9 mouse cellular contexts compared by ENCODE assay signal in the genomic region with DNA sequence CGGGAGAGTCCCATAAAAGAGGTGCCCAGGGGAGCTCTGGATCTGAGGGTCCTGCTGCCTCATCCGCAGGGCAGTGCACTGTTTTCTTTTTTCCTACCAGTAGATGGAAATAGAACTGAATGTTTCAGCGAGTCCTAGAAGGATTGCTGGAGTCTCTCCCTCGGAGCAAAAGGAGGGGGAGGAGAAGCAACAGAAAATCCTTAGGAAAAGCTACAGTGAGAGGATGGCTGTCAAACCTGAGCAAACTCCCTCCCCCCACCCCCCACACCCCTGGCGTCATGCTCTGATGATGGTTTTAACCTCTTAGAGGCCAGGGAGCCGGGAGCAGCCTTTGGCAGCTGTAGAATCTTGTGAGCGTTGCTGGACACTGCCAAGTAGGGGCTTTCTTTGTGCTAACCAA.
A peak's percentile ranks its signal among the peaks of the same experiment; 100 is the strongest.
DNase-seq lines count a peak whose midpoint lies in the region; ATAC-seq and TF ChIP-seq lines count a peak whose summit lies in the region.
"Had no signal": no experiment of that assay in that cellular context is flagged by ENCODE, and none has a peak within 500 bp of the region (broad histone marks: within the 10 kb centered on the region; RNA-seq: fewer than 3 reads in every experiment).

No protein-coding gene starts in this region.

- no peaks in the 10 kb centered on the region for H3K36me3 ChIP-seq in kidney, embryonic 16.5 days (ENCODE audit: insufficient read depth, low read length)
- no peaks in the 10 kb centered on the region for H3K36me3 ChIP-seq in heart, embryonic 16.5 days (ENCODE audit: control insufficient read depth, insufficient read depth)
- H3K36me3 ChIP-seq in midbrain, postnatal 0 days (ENCODE audit: insufficient read depth, low read length), result no peaks in the 10 kb centered on the region
- H3K36me3 ChIP-seq: embryonic facial prominence, embryonic 15.5 days had no signal

- WGBS in kidney, embryonic 16.5 days, result 14% methylated on average over 7 of the region's 7 CpGs
- WGBS in heart, embryonic 16.5 days, result 19% methylated on average over 7 of the region's 7 CpGs
- WGBS in midbrain, postnatal 0 days, result 7% methylated on average over 7 of the region's 7 CpGs

- no peaks in the 10 kb centered on the region for H3K9me3 ChIP-seq in kidney, embryonic 16.5 days (ENCODE audit: low read length)
- H3K9me3 ChIP-seq in heart, embryonic 16.5 days (replicated peaks; ENCODE audit: control insufficient read depth, low read length), result no peaks in the 10 kb centered on the region
- H3K9me3 ChIP-seq in midbrain, postnatal 0 days (ENCODE audit: low read length), result no peaks in the 10 kb centered on the region
- H3K9me3 ChIP-seq: embryonic facial prominence, embryonic 15.5 days had no signal

- peak; percentile 70 for TF ChIP-seq CTCF in midbrain, postnatal 0 days (IDR thresholded peaks at IDR 0.05)

- peak; percentile 65 for ATAC-seq in kidney, embryonic 16.5 days (ENCODE audit: low FRiP score, low TSS enrichment)
- ATAC-seq in heart, embryonic 16.5 days (replicated peaks; ENCODE audit: extremely low read depth, insufficient read depth, low FRiP score), result 0 out of 2 replicates have a peak, but pooled peaks have one; percentile 10
- ATAC-seq in midbrain, postnatal 0 days (ENCODE audit: low FRiP score), result peak; percentile 88
- ATAC-seq in megakaryocyte-erythroid progenitor cell, adult 5-6 weeks (replicated peaks; ENCODE audit: low FRiP score, low TSS enrichment, poor library complexity, severe bottlenecking), result no peak

- H3K4me1 ChIP-seq in kidney, embryonic 16.5 days (ENCODE audit: insufficient read depth, low read length), result 0 out of 2 replicates have a peak, but pooled peaks cover 10% of the 10 kb centered on the region
- peaks cover 25% of the 10 kb centered on the region for H3K4me1 ChIP-seq in heart, embryonic 16.5 days (ENCODE audit: control insufficient read depth, insufficient read depth, low read length)
- peaks cover 7% of the 10 kb centered on the region; the same call in 1 of the 2 replicates for H3K4me1 ChIP-seq in midbrain, postnatal 0 days (ENCODE audit: insufficient read depth, low read length)
- H3K4me1 ChIP-seq: embryonic facial prominence, embryonic 15.5 days had no signal

- no peak overlapping the region for H3K27ac ChIP-seq in kidney, embryonic 16.5 days (ENCODE audit: low read length)
- no peak overlapping the region for H3K27ac ChIP-seq in heart, embryonic 16.5 days (ENCODE audit: low read length)
- H3K27ac ChIP-seq in midbrain, postnatal 0 days (ENCODE audit: low read depth, low read length), result peak overlapping the region; percentile 3; the same call in 1 of the 2 replicates
- H3K27ac ChIP-seq: embryonic facial prominence, embryonic 15.5 days had no signal

- no peak for DNase-seq in kidney, adult 8-10 months
- peak; percentile 32 for DNase-seq in brain, embryonic 18.5 days (ENCODE audit: low read depth, low spot score)
- peak; percentile 70 for DNase-seq in midbrain, postnatal 0 days (ENCODE audit: low spot score)
- DNase-seq in thymus, postnatal 4 days, result no peak
- no peak for DNase-seq in gastrocnemius, postnatal 4 days (ENCODE audit: low spot score in 2 of 2)

- H3K27me3 ChIP-seq in kidney, embryonic 16.5 days (ENCODE audit: insufficient read depth, low read length), result no peaks in the 10 kb centered on the region
- H3K27me3 ChIP-seq in heart, embryonic 16.5 days (ENCODE audit: control insufficient read depth, insufficient read depth, low read length), result no peaks in the 10 kb centered on the region
- H3K27me3 ChIP-seq in midbrain, postnatal 0 days (ENCODE audit: insufficient read depth, low read length), result no peaks in the 10 kb centered on the region; the same call in 1 of the 2 replicates
- H3K27me3 ChIP-seq: embryonic facial prominence, embryonic 15.5 days had no signal

- no peak overlapping the region for H3K4me3 ChIP-seq in kidney, embryonic 16.5 days (ENCODE audit: low read length)
- no peak overlapping the region; the same call in 1 of the 2 replicates for H3K4me3 ChIP-seq in heart, embryonic 16.5 days (ENCODE audit: low read length)
- H3K4me3 ChIP-seq in midbrain, postnatal 0 days (ENCODE audit: low read depth, low read length), result no peak overlapping the region
- H3K4me3 ChIP-seq: embryonic facial prominence, embryonic 15.5 days had no signal

- 0 out of 2 replicates have a peak overlapping the region, but pooled peaks have one; percentile 29 for H3K4me2 ChIP-seq in kidney, embryonic 16.5 days (replicated peaks; ENCODE audit: low read depth, low read length)
- peak overlapping the region; percentile 49 for H3K4me2 ChIP-seq in heart, embryonic 16.5 days (ENCODE audit: low read depth, low read length)
- peak overlapping the region; percentile 32 for H3K4me2 ChIP-seq in midbrain, postnatal 0 days (ENCODE audit: low read depth, low read length, poor library complexity, severe bottlenecking)
- H3K4me2 ChIP-seq: embryonic facial prominence, embryonic 15.5 days had no signal

- no peak overlapping the region for H3K9ac ChIP-seq in kidney, embryonic 16.5 days (replicated peaks; ENCODE audit: low read length)
- H3K9ac ChIP-seq in heart, embryonic 16.5 days (ENCODE audit: low read length), result peak overlapping the region; percentile 38; the same call in 1 of the 2 replicates
- no peak overlapping the region for H3K9ac ChIP-seq in midbrain, postnatal 0 days (replicated peaks; ENCODE audit: low read length, poor library complexity, severe bottlenecking)
- H3K9ac ChIP-seq: embryonic facial prominence, embryonic 15.5 days had no signal

Comparison
In these comparisons a context has a peak if more than half of its experiments do, and no peak if none do; other contexts are left out.
1. DNase-seq: peak in brain, embryonic 18.5 days (single experiment) and midbrain, postnatal 0 days (single experiment); none in kidney, adult 8-10 months (0 of 2), thymus, postnatal 4 days (single experiment) and gastrocnemius, postnatal 4 days (0 of 2).
2. Peak in every context shown above with its lines, with median percentiles within 50 percentile points of each other: H3K4me2 ChIP-seq.